Mouse (Mus musculus): Measurements from ENCODE around the gene Wrnip1. TPM values are rescaled to one million over a fixed set of nuclear protein-coding genes. Genes with fewer than 3 reads are reported as not detected.
"Not testable (repeated sequence)": the region's sequence is repeated elsewhere in the genome, so short reads cannot be mapped to it uniquely, and the experiment has no call there.

The Wrnip1 gene
- total and polyA plus RNA-seq, 3 experiments: 38.8 to 50.6 TPM; not detected in 1

DNA sequence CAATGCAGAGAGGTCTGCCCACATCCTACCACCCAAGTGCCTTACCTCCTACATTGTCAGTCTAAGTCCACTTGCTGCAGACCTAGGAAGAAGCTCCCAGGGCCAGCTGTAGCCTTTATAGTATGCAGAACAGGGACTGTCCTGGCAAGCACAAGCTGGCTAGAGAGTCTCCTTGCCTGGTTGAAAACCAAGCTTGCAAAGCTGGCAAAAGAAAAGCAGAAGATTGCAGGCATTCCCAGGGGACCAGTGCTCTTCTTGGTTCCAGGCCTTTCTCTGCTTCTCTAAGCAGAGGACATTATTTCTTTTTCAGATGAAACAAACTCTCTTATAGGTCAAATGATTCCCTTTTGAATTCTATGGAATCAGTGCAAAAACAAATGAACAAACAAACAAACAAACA, 61.6 kb downstream of the Wrnip1 start:
- no peak for DNase-seq (ENCODE audit: low read depth, low spot score)
- no peaks in the 10 kb centered on the region for H3K79me2 ChIP-seq (ENCODE audit: control insufficient read depth, insufficient read depth, low read length, poor library complexity)
- no peaks in the 10 kb centered on the region; a peak in 3 of 4 replicates for H3K27me3 ChIP-seq (ENCODE audit: control insufficient read depth in 1 of 2, insufficient read depth in 2 of 2, low read length in 2 of 2)
- H3K9ac ChIP-seq (ENCODE audit: control insufficient read depth, low read depth, low read length, poor library complexity, severe bottlenecking): no peak overlapping the region
- H3K36me3 ChIP-seq (ENCODE audit: control insufficient read depth in 1 of 2, insufficient read depth in 2 of 2, low read length in 2 of 2): no peaks in the 10 kb centered on the region
- no peak overlapping the region for H3K27ac ChIP-seq (ENCODE audit: control insufficient read depth, low read depth, low read length)
- TF ChIP-seq ZC3H11A (IDR thresholded peaks at IDR 0.05; ENCODE audit: low read depth, low read length) (no peak), RCOR1 (IDR thresholded peaks at IDR 0.05; ENCODE audit: low read depth, low read length) (no peak), TCF12 (IDR thresholded peaks at IDR 0.05; ENCODE audit: low read depth, low read length) (no peak), ZMIZ1 (IDR thresholded peaks at IDR 0.05; ENCODE audit: low read depth, low read length) (no peak), POLR2AphosphoS2 (IDR thresholded peaks at IDR 0.05; ENCODE audit: low read length) (no peak), POLR2A (IDR thresholded peaks at IDR 0.05; ENCODE audit: control insufficient read depth in 1 of 2, insufficient read depth in 1 of 2, low read depth in 1 of 2, low read length in 2 of 2, poor library complexity in 1 of 2) (no peak), CHD2 (IDR thresholded peaks at IDR 0.05; ENCODE audit: low read length) (no peak)
- peaks cover 0 to 4% of the 10 kb centered on the region in 2 experiments; a peak in 1 of 4 replicates for H3K4me1 ChIP-seq (ENCODE audit: control insufficient read depth in 1 of 2, insufficient read depth in 2 of 2, low read length in 2 of 2)
- no peaks in the 10 kb centered on the region for H3K9me3 ChIP-seq (replicated peaks; ENCODE audit: insufficient read depth, low read length)
- H3K4me3 ChIP-seq (ENCODE audit: control insufficient read depth in 1 of 2, insufficient read depth in 1 of 2, low read depth in 2 of 2, low read length in 2 of 2): no peak overlapping the region

DNA sequence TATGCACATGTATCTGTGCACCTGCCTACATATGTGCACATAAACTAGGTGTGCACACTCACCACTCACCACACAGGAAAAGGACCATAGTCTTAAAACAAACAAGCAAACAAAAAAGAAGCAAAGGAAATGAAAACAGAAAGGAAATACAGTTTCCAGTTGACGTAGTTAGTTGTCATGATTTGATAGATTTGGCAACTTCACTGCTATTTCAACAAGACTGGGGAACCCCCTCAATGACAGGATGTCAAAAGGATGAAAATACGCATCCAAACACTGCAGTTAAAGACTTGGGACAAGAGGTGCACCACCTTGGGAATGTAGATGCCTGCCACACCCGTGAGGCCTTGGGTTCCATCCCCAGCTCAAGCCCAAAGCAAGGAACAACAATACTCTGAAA, 62.7 kb downstream of the Wrnip1 start:
- DNase-seq (ENCODE audit: low read depth, low spot score); H3K79me2 ChIP-seq (ENCODE audit: control insufficient read depth, insufficient read depth, low read length, poor library complexity); H3K27ac ChIP-seq (ENCODE audit: control insufficient read depth, low read depth, low read length); H3K4me3 ChIP-seq (ENCODE audit: control insufficient read depth in 1 of 2, insufficient read depth in 1 of 2, low read depth in 2 of 2, low read length in 2 of 2); H3K9ac ChIP-seq (ENCODE audit: control insufficient read depth, low read depth, low read length, poor library complexity, severe bottlenecking); H3K36me3 ChIP-seq (ENCODE audit: control insufficient read depth in 1 of 2, insufficient read depth in 2 of 2, low read length in 2 of 2); H3K9me3 ChIP-seq (replicated peaks; ENCODE audit: insufficient read depth, low read length); H3K4me1 ChIP-seq (ENCODE audit: control insufficient read depth in 1 of 2, insufficient read depth in 2 of 2, low read length in 2 of 2); H3K27me3 ChIP-seq (ENCODE audit: control insufficient read depth in 1 of 2, insufficient read depth in 2 of 2, low read length in 2 of 2): not testable (repeated sequence)

DNA sequence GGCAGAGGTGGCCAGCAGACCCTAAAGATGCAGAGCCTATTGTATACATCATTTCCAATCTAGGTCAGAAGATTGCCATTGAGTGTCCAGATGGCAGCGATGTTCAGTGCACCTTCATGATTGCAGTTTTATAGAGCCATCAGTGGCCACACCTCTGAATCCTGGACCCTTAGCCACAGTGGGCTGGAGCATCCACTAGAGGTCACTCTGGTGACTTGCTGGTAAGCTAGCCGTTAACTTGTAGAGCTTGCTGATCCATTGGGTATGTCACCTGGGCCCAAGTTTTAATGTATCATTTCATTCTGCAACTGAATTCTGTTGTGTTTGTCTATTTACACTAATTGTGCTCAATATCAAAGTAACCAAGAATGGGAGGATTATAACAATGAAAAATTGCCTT, 63.8 kb downstream of the Wrnip1 start:
- peak in 1 of 3 experiments; percentile 11; a peak in 2 of 6 replicates for TF ChIP-seq CTCF (IDR thresholded peaks at IDR 0.05 in 2 of 3, conservative IDR thresholded peaks at IDR 0.05 in 1 of 3; ENCODE audit: control insufficient read depth in 1 of 3, insufficient read depth in 1 of 3, low read depth in 2 of 3, low read length in 3 of 3, poor library complexity in 1 of 3, severe bottlenecking in 1 of 3)
- TF ChIP-seq POLR2AphosphoS2 (IDR thresholded peaks at IDR 0.05; ENCODE audit: low read length): no peak
- Histone ChIP-seq H3K79me2 (ENCODE audit: control insufficient read depth, insufficient read depth, low read length, poor library complexity) (no peaks in the 10 kb centered on the region), H3K27me3 (ENCODE audit: control insufficient read depth in 1 of 2, insufficient read depth in 2 of 2, low read length in 2 of 2) (no peaks in the 10 kb centered on the region; a peak in 1 of 4 replicates), H3K9me3 (replicated peaks; ENCODE audit: insufficient read depth, low read length) (no peaks in the 10 kb centered on the region), H3K9ac (ENCODE audit: control insufficient read depth, low read depth, low read length, poor library complexity, severe bottlenecking) (no peak overlapping the region), H3K27ac (ENCODE audit: control insufficient read depth, low read depth, low read length) (no peak overlapping the region), H3K4me1 (ENCODE audit: control insufficient read depth in 1 of 2, insufficient read depth in 2 of 2, low read length in 2 of 2) (peaks cover 0 to 4% of the 10 kb centered on the region in 2 experiments; a peak in 2 of 4 replicates), H3K4me3 (ENCODE audit: control insufficient read depth in 1 of 2, insufficient read depth in 1 of 2, low read depth in 2 of 2, low read length in 2 of 2) (no peak overlapping the region), H3K36me3 (ENCODE audit: control insufficient read depth in 1 of 2, insufficient read depth in 2 of 2, low read length in 2 of 2) (no peaks in the 10 kb centered on the region)
- no peak for DNase-seq (ENCODE audit: low read depth, low spot score)

DNA sequence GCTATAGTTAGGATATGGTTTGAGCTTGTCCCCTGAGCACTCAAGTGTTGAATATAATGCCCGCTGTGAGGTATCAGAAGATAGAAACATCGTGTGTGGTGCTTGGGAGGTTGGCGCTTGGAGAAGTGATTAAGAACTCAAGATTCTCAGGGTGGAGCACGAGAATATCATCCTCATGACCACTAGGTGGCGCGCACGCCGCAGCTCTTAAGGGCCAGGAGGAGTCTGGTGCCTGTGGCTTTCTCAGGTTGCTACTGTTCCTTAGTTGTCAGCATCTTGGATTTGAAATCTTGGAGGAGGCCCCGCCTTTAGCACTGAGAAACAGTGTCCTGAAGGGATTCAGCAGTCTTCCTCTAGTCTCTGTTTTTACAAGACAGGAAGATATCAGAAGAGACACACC, 64.6 kb downstream of the Wrnip1 start:
- peak; percentile 83 for DNase-seq (ENCODE audit: low read depth, low spot score)
- H3K36me3 ChIP-seq (ENCODE audit: control insufficient read depth in 1 of 2, insufficient read depth in 2 of 2, low read length in 2 of 2): no peaks in the 10 kb centered on the region

More for the DNA sequence above, 64.6 kb downstream of the Wrnip1 start:
- H3K79me2 ChIP-seq (ENCODE audit: control insufficient read depth, insufficient read depth, low read length, poor library complexity): no peaks in the 10 kb centered on the region
- H3K27ac ChIP-seq (ENCODE audit: control insufficient read depth, low read depth, low read length): no peak overlapping the region
- no peaks in the 10 kb centered on the region; a peak in 1 of 4 replicates for H3K27me3 ChIP-seq (ENCODE audit: control insufficient read depth in 1 of 2, insufficient read depth in 2 of 2, low read length in 2 of 2)
- H3K4me3 ChIP-seq (ENCODE audit: control insufficient read depth in 1 of 2, insufficient read depth in 1 of 2, low read depth in 2 of 2, low read length in 2 of 2): no peak overlapping the region
- TF ChIP-seq RAD21 (IDR thresholded peaks at IDR 0.05; ENCODE audit: low read depth, low read length): peak; percentile 68
- TF ChIP-seq NELFE (IDR thresholded peaks at IDR 0.05; ENCODE audit: low read depth, low read length): no peak
- TF ChIP-seq POLR2AphosphoS5 (IDR thresholded peaks at IDR 0.05; ENCODE audit: borderline replicate concordance, low read depth, low read length): no peak
- TF ChIP-seq MYC (IDR thresholded peaks at IDR 0.05; ENCODE audit: low read depth, low read length): 0 out of 2 replicates have a peak, but pooled peaks have one; percentile 30
- TF ChIP-seq CTCF (IDR thresholded peaks at IDR 0.05 in 2 of 3, conservative IDR thresholded peaks at IDR 0.05 in 1 of 3; ENCODE audit: control insufficient read depth in 1 of 3, insufficient read depth in 1 of 3, low read depth in 2 of 3, low read length in 3 of 3, poor library complexity in 1 of 3, severe bottlenecking in 1 of 3): peak; percentile 83 to 91 (median 83)
- peak; percentile 67 for TF ChIP-seq SMC3 (IDR thresholded peaks at IDR 0.05; ENCODE audit: low read depth, low read length)
- no peaks in the 10 kb centered on the region for H3K9me3 ChIP-seq (replicated peaks; ENCODE audit: insufficient read depth, low read length)
- H3K9ac ChIP-seq (ENCODE audit: control insufficient read depth, low read depth, low read length, poor library complexity, severe bottlenecking): no peak overlapping the region
- peaks cover 0 to 4% of the 10 kb centered on the region in 2 experiments; a peak in 2 of 4 replicates for H3K4me1 ChIP-seq (ENCODE audit: control insufficient read depth in 1 of 2, insufficient read depth in 2 of 2, low read length in 2 of 2)
